Mouse (Mus musculus) embryo, embryonic 10 days (tissue): ENCODE data around the gene Ciita.
A peak's percentile ranks its signal among the peaks of the same experiment; 100 is the strongest.

Source experiments
- DNase-seq: peaks from one replicate; pipeline ENCODE4 v3.0.0-alpha.2; 2015; ENCODE audit warnings: low spot score

Gene Ciita

DNA sequence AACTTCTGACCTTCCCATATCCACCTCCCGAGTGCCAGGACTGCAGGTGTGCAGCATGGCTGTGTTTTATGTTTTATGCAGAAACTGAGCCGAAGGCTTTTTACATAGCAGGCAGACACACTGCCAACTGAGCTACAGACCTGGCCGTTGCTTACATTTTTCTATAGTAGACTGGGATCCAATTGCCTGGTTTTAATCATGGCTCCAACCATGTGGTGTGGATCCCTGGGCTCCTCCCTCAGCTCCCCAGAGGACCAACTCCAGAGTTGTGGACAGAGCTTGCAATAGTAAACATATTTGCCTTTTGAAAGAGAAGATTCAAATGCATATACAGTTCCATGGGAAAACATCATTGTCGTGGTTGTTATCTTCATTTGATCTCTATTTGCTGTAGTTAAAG lies 71.7 kb downstream of the Ciita start:
- DNase-seq = no peak

GRCm38 (mm10) chr16:10553858-10554257 lies 74.0 kb downstream of the Ciita start:
- DNase-seq = no peak

GRCm38 (mm10) chr16:10559991-10560390 lies 80.1 kb downstream of the Ciita start:
- DNase-seq = no peak

GRCm38 (mm10) chr16:10565278-10565885 lies 85.5 kb downstream of the Ciita start:
- peak; percentile 89 for DNase-seq

DNA sequence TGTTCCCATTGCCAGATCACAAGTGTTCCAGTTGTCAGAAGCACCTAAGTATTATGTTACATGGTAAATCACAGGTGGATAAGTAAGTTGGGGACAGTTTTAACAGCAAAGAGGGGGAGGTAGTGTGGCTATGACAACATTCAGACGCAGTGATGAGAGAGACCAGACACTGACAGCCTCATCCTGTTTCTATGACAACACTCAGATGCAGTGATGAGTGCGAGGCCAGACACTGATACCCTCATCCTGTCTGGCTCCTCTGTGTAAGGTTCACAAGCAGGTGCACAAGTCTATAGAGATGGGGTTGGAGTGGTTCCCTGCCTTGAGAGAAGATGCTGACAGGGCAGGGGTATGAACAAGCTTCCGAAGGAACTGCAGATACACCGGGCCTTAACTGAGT lies 87.3 kb downstream of the Ciita start:
- DNase-seq = no peak

- DNase-seq = no peak
Observed at GRCm38 (mm10) chr16:10569809-10570395, 90.0 kb downstream of the Ciita start.

- no peak for DNase-seq
Observed at GRCm38 (mm10) chr16:10570708-10571107, 90.8 kb downstream of the Ciita start.

DNA sequence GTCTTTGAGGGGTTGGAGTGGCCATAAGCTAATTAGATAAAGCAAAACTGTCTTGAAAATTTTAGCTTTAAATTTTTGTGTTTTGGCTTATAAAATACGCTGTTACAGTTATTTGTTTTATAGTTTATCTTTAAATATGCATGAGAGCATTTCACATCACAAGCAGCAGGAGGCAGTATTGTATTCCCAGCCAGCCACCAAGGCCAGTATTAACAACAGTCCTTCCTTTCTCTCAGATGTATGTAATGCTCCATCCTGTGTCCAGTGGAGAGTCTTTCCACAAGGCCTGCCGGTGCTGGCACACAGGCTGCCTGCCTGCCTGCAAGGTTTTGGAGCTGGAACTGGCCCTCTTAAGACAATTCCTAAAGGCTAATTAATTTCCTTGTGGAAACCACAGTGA lies 92.0 kb downstream of the Ciita start:
- DNase-seq = peak; percentile 45

DNA sequence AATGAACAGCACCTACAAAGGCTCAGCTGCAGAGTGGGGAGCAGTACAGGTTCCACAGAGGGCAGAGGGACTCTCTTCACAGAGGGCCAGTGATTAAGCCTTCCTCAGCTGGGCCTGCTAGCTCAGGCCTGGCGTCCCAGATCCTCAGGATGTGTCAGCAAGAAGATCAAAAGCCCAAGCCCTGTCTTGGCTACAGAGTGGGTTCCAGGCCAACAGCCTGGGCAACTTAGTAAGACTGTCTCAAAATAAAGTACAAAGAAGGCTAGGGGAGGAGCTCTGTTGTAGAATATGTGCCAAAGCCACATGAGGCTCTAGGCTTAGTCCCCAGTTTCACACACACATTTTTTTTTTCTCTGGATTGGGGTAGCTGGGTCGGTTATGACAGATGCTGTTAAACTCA lies 95.1 kb downstream of the Ciita start:
- no peak for DNase-seq

DNA sequence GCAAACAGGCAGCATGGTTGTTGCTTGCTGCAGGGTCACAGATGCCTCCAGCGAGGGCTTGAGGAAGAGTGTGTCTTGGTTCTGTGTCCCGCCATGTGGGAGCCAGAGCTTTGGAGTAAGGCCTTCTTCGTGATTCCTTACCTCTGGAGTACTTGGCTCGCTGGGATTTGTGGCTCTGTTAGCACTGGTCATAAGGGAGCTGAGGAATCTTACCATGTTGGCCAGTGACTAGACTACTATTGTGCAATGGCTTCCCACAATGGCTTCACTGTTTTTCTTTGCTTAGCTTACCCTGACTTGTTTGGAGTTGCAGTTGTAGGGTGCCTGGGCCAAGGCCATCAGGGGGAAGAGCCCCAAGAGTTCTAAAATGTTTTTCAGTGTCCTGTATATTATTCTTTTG lies 96.1 kb downstream of the Ciita start:
- no peak for DNase-seq

DNA sequence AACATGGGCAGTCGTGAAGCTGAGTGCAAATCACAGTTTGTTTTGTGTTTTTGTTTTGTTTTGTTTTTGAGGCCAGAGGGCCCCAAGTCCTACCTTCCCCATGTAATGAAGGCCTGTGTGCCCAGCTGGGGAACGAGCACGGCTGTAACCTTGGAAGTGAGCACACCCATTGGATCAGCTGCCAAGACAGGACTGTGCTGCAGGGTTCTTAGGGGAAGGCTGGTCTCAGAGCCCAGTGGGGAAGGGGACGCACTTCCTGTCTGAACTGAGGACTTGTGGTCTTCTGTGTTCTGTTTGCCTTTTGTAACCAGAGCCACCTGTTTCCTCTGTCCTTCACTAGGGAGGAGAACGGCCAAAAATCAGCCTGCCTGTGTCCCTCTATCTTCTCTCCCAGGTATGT lies 97.7 kb downstream of the Ciita start:
- no peak for DNase-seq
